Mouse (Mus musculus) left cerebral cortex, adult 18-20 months (tissue): ENCODE data around the gene Pprc1. TPM values are rescaled to one million over a fixed set of nuclear protein-coding genes. Genes with fewer than 3 reads are reported as not detected.
A peak's percentile ranks its signal among the peaks of the same experiment; 100 is the strongest.

Source experiments
- DNase-seq, 2 experiments: peaks; one replicate each; pipeline ENCODE4 v3.0.0; 2021 to 2022; ENCODE audit warnings: low spot score in 2 of 2, mixed read lengths in 1 of 2
- total RNA-seq, 2 experiments: library from RNA; stranded (reverse); gene quantifications; 2 replicates each; pipeline ENCODE4 v1.2.3; 2021

The Pprc1 gene
- total RNA-seq, 2 experiments from 2014 or later = 26.1 to 33.3 TPM

DNA sequence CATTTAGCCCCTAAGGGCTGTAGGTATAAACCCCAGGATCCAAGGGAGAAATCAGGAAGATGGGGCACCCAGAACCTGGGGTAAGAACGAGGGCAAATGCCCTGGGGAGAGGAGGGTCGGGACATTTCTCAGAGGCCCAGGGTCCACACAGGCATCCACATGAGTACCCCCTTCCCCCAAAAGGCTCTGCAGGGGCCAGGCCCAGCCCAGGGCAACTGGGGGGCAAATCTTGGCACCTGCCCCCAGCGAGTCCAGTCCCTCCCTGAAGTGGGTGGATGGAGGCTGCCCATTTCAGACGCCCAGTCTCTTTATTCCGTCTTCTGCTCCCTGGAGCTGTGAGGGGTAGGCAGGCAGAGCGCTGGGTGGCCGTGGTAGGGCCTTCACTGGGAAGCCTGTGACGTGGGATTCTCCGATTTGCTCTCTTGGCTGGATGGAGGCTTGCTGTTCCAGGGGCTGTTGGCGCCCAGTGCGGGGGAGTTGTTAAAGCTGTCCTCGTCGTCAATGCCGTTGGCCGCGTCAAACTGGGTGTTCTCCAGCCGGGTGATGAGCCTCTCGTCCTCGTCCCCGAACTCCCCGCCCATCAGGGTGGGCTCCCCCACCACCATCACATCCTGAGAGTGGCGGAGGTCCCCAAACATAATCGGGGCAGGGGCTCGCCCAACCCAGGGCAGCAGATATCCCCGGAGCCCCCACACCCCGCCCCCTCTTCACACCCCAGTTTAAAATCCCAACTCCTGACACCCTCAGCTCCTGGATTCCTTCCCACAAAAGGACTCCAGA lies 11.8 kb upstream of the Pprc1 start:
- peak; percentile 60 to 75 for DNase-seq

GRCm38 (mm10) chr19:46033911-46034310 lies 10.8 kb upstream of the Pprc1 start:
- DNase-seq = no peak

DNA sequence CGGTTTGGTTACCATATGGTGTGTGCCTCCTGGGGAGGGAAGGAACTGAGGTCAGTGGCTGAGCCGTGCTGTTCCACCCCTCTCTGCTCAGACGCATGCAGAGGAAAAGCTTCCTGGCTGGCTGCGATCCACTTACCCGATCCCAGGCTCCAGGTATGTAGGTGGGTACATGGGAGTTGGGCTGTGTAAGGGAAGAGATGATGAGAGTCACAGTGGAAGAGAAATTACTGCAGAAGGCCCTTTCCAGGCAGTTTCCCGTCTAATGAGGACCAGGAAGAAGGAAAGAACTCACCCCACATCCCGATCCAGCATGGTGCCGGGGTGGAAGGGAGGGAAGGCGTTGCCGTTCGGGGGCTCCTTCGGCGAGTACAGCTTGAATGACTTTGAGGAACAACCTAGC lies 8.7 kb upstream of the Pprc1 start:
- DNase-seq = no peak

GRCm38 (mm10) chr19:46036477-46037242 lies 8.0 kb upstream of the Pprc1 start:
- no peak for DNase-seq

GRCm38 (mm10) chr19:46037243-46037924 lies 7.3 kb upstream of the Pprc1 start:
- DNase-seq = no peak

DNA sequence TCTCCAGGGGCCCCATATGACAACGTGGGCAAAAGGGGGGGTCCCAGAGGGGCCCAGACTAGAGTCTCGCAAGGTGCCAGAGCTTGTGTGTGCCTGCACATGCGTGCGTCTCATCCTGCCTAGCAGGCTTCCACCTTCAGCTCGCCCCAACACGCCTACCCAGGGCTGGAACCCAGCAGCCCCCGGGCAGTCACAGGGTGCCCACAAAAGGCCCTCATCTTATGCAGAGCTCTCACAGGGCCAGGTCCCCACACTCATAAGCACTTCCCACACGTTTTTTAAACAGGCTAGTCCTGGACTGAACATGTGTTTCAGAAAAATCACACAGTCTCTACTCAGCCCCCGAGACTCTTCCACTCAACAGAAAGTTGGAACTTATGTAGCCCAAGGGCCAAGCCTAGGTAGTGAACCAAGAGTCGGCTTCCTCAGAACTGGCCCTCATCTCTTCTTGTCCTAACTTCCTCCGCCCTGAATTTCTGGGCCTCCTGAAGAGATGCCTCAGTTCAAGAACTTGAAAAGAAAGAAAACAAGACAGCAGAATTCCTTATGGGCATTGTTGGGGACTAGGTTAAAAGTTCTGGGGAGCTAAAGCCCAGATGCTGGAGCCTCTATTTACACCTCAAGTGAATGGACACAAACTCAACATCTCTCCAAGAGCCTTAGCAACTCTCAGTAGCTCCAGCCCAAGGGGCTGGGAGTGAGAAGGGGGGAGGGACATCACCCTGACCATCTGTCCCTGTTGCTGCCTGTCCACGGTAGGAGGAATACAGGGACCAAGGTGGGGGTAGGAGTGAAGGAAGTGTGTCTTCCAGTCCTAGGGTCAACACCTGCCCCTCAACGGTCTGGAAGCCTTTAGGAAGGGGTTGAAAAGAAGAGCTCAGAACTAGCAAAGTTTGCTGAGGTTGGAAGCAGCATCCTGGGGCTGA lies 6.5 kb upstream of the Pprc1 start:
- DNase-seq = no peak

DNA sequence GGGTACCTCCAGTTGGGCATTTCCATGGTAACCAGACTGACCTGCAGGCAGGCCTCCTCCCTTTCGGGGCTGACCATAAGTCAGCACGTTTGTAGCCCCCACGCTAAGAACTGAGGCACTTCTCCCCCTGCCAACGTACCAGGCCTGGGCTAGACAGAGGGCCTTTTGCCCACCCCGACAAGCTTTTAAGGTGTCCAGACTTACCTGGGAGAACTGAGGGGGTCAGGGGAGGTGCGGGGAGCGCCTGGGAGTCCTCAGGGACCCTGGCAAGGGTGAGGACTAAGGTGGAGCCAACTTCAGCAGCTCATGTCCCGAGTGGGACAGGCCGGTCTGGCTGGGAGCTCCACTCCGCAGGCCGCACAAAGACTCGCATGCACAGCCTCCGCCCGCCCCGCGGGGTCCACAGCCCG lies 5.8 kb upstream of the Pprc1 start:
- no peak for DNase-seq

- DNase-seq = peak; percentile 81 to 88
Observed at GRCm38 (mm10) chr19:46039478-46039877, 5.2 kb upstream of the Pprc1 start.

DNA sequence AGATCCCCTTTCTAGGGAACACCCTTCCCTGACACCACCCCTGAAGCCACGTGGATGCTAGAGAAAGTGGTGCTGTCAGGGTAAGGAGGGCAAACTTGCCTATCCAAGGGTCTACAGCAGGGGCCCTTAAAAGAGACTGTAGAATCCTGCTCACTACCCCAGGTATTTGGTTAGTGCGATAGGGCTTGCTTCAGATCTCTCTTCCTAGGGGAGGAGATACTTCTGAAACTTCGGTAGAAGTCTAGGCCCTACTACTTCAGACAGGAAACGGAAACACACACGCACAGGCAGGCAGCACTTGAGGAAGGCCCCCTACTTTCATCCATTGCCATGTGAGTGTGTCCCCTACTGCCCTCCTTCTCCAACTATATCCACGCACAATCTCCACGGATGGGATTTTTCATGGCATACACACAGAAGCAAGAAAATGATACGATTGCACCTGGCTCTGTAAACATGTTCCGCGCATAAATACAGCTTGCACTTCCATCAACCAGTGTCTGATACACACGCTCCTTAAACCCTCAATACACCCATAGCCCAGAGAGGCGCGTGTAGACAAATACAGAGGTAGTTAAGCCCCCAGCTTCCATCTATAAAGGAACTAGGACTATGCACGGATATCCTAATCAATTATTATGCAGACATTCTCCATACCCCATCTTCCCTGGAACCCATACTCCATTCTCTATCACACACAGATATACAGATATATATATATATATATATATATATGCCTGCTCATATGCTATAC lies 4.4 kb upstream of the Pprc1 start:
- DNase-seq = no peak

GRCm38 (mm10) chr19:46041299-46041932 lies 3.3 kb upstream of the Pprc1 start:
- DNase-seq = no peak

GRCm38 (mm10) chr19:46041933-46042475 lies 2.7 kb upstream of the Pprc1 start:
- peak; percentile 72 to 73 for DNase-seq

GRCm38 (mm10) chr19:46042476-46043011 lies 2.1 kb upstream of the Pprc1 start:
- DNase-seq = peak; percentile 49 to 66

GRCm38 (mm10) chr19:46043380-46043779 lies 1.3 kb upstream of the Pprc1 start:
- no peak for DNase-seq

DNA sequence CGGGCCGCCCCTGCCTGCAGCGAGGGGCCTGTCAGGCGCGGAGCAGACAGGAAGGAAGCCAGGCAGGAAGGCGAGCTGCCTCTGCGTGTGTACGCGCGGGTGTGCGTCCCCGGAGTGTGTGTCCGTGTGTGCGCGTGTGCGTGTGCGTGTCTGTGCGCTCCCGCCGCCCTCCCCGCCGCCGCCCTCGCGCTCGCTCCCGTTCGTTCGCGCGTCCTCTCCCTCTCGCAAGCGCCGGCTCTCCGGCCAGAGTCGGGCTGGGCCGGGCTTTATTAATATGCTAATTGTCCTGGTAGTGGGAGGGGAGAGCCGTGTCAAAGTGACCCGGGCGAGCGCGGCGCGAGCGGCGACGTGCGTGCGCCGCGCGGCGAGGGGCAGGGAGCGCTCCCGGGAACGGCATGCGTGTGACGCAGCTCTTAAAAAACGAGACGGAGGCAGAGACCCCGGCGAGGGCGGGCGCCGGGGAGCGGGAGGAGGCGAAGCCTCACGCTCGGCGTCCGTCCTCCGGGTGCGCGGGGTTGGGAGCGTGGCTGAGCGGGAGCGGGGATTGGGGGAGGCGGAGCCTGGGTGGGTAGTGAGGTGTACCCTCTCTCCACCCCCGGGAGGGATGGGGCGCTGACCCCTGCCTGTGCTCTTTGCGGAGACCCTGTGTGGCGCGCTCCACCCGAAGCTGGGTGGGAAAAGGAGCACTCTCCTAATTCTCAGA lies 458 bp downstream of the Pprc1 start, which contains the start of gene Ldb1:
Ldb1 (minus strand) TSS at position 222 of the 703 bp plus-strand sequence.
- DNase-seq = peak; percentile 75 to 85

- DNase-seq = peak; percentile 45 to 58
Observed at GRCm38 (mm10) chr19:46045696-46046311, 1.1 kb downstream of the Pprc1 start.

DNA sequence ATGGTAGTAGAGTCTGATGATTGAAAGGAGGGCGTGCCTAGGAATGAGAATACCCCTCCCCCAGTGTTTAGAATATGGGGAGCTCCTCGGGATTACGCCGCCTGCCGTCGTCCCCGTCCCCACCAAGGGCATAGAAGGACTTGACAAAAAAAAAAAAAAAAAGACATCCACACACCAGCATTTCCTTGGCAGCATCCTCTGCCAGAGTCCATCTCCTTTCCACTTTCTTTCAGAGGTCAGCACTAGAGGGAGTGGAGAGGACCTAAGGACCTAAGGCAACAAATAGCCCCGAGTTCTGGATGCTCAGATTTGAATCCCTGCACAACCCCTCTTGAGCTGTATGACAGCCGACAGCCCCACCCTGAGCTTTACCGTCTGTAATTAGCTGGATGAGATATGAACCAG lies 1.9 kb downstream of the Pprc1 start:
- no peak for DNase-seq

GRCm38 (mm10) chr19:46047426-46047825 lies 2.7 kb downstream of the Pprc1 start:
- no peak for DNase-seq

- no peak for DNase-seq
Observed at GRCm38 (mm10) chr19:46049129-46049528, 4.4 kb downstream of the Pprc1 start.
